Mouse (Mus musculus): ENCODE measurements around the gene Cenpa.

Gene Cenpa

DNA sequence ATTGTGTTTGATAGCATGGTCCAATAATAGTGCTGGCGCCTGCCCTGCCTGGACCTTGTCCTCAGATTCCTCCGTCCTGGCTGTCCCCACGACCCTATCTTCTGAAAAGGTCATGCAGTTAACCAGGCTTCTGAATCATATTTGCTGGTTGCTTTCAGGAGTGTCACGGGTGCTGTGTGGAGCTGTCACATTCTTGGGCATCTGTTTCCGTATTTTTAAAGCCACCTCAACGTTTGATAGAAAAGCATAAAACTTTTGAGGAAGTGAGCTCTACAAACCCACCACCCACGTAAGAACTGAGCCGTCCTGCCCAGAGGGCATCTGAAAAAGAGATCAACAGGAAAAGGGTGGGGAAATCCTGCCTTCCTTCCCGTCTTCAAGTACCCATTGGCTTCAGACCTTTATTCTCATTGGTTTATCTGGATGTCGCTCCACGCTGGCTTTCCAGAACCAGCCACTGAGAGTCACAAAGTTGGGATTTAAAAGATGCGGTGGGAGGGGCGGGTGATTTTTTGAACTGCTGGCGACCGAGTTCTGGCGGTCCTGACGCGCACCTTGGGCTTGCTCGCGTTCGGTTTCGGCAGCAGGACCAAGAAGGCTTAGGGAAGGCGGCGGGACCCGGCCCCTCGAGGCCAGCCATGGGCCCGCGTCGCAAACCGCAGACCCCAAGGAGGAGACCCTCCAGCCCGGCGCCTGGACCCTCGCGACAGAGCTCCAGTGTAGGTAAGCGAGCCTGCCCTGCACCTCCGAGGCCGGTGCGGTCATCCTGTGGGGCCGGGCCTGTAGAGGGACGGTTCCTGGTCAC is at the start of gene Cenpa:
Cenpa (plus strand) TSS at position 387 of the 805 bp plus-strand sequence.
- peak; percentile 99 for DNase-seq (ENCODE audit: low read depth)

GRCm38 (mm10) chr5:30617357-30617756 is 49.2 kb upstream of the Cenpa start:
- no peak for DNase-seq (ENCODE audit: low read depth)

DNA sequence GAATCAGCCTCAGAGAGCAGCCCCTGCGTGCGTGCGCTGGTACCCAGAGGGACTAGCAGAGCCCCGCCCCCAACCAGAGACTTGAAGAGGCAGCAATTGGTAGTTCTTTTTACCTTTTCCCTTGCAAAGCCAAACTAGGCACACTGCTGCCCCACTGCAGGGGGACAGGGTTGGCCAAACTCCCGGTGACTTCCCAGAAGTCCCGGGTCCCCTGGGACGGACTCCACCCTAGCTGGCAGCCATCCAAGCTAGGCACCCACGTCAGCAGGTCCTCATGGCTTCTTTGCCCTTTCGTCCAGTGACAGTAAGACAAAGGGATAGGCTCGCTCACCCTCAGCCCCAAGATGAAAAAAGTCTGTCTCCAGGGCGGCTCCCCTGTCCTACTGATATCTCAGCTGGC is 48.7 kb upstream of the Cenpa start:
- no peak for DNase-seq (ENCODE audit: low read depth)

GRCm38 (mm10) chr5:30618376-30619003 is 48.1 kb upstream of the Cenpa start:
- DNase-seq (ENCODE audit: low read depth) = no peak

DNA sequence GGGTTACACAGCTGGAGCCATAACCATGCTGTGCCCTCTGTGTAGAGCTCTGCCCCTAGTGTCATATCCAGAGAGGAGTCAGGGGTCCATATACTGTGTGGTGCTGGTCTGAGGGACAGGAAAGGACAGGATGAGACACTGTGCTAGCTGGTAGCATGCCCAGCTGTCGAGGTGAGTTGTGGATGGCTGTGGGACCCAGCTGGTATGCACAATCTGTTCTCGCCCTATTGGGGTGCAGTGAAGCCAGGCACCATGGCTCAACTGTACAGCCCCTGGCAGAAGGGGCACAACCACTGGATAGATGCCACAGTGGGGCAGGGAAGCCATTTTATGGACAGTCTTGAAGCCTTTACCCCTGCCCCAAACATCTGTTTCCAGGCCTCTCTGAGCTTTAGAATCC is 47.4 kb upstream of the Cenpa start:
- DNase-seq (ENCODE audit: low read depth) = no peak

GRCm38 (mm10) chr5:30620567-30620966 is 46.0 kb upstream of the Cenpa start:
- no peak for DNase-seq (ENCODE audit: low read depth)

- no peak for DNase-seq (ENCODE audit: low read depth)
Measured at GRCm38 (mm10) chr5:30621211-30621790, 45.3 kb upstream of the Cenpa start.

GRCm38 (mm10) chr5:30621844-30622176 is 44.8 kb upstream of the Cenpa start:
- no peak for DNase-seq (ENCODE audit: low read depth)

DNA sequence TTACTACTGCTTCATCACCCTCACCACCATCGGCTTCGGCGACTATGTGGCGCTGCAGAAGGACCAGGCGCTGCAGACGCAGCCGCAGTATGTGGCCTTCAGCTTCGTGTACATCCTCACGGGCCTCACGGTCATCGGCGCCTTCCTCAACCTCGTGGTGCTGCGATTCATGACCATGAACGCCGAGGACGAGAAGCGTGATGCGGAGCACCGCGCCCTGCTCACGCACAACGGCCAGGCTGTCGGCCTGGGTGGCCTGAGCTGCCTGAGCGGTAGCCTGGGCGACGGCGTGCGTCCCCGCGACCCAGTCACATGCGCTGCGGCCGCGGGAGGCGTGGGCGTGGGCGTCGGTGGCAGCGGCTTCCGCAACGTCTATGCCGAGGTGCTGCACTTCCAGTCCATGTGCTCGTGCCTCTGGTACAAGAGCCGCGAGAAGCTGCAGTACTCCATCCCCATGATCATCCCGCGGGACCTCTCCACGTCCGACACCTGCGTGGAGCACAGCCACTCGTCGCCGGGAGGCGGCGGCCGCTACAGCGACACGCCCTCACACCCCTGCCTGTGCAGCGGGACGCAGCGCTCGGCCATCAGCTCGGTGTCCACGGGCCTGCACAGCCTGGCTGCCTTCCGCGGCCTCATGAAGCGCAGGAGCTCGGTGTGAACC is 44.3 kb upstream of the Cenpa start:
- no peak for DNase-seq (ENCODE audit: low read depth)

GRCm38 (mm10) chr5:30622841-30623185 is 43.8 kb upstream of the Cenpa start:
- DNase-seq (ENCODE audit: low read depth) = no peak

GRCm38 (mm10) chr5:30623380-30623779 is 43.2 kb upstream of the Cenpa start:
- DNase-seq (ENCODE audit: low read depth) = no peak

DNA sequence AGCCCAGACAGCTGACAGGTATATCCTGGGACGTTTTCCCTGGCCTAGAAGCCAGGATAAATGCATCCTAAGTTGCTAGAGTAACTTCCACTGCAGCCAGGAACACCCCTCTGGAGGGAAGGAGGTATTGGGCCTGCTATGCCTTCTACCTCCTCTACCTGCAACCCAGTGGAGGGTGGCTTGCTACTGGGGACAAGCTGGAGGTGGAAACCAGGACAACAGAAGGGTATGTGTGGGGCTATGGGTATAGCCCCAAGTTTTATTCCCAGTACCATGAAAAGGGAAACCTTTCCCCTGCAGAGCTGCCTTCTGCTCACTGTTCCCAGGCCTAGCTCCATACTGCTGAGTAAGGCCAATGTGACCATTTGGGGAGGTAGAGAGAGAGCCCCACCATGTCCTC is 42.3 kb upstream of the Cenpa start:
- no peak for DNase-seq (ENCODE audit: low read depth)

DNA sequence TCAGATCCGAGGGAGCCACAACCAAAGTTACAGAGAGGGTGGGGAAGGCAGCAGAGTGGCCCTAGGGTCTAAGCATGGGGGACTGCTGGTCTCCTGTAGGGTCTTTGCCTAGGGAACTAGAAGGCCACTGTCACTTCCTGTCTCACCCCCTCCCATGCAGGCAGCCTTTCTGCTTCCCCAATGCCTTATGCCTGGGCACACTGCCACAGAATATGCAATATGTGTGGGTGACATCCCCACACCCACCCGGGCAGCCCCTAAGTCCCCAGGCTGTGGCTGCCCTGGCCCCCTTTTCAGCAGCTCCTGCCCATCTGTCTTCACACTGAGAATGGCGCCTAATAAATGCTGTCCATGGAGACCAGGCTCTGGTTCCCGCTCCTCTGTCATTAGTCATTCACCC is 41.7 kb upstream of the Cenpa start:
- no peak for DNase-seq (ENCODE audit: low read depth)

- DNase-seq (ENCODE audit: low read depth) = no peak
Measured at GRCm38 (mm10) chr5:30625379-30625778, 41.2 kb upstream of the Cenpa start.

DNA sequence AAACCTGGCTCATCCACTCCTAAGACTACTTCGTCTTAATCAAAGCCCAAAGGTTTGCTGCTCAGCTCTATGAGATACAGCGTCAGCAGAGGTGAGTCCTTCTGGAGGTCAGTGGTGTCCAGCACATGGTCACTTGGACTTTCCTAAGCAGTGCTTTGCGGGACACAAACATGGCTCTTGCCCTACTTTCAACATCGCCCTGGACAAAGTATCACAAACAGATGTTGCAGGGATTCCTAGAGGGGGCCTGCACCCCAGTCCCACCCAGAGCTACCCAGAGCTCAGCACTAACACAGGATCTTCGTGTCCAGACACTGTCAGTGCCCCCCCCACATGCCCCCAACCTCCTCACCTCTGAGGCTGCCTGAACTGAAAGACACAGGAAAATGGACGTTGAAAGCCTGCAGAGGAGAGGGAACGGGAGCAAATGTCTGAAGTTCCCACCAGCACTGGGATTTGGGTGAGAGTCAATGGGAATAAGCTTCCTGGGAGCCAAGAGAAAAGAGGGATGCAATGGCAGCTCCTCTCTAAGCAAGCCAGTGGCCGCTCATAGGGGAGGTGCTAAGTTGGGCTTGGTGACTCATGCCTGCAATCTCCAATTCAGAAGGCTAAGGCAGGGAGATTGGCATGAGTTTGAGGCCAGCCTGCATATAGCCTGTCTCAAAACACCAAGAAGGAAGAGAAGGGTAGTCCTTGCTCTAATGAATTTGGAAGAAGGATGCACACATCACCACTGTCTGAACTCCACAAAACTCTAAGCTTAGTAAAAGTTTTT is 40.1 kb upstream of the Cenpa start:
- no peak for DNase-seq (ENCODE audit: low read depth)

DNA sequence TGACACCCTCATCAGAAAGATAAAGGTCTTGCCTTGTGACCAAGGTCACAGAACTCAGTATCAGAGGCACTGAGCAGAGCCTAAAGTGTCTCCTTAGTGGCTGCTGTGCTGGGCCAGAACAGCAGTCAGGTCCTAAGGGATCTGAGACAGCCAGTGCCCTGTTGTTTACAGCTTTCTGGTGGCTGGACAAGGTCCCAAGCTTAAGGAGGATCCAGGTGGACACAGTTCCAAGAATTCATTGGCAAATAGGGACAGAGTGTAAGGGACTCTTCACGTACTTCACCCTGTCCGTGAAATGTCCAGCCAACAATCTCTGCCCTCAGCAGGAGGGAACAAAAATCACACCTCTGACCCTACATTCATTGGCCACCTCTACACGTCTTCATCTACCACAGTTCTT is 38.1 kb upstream of the Cenpa start:
- DNase-seq (ENCODE audit: low read depth) = no peak

- DNase-seq (ENCODE audit: low read depth) = no peak
Measured at GRCm38 (mm10) chr5:30630401-30630800, 36.2 kb upstream of the Cenpa start.

DNA sequence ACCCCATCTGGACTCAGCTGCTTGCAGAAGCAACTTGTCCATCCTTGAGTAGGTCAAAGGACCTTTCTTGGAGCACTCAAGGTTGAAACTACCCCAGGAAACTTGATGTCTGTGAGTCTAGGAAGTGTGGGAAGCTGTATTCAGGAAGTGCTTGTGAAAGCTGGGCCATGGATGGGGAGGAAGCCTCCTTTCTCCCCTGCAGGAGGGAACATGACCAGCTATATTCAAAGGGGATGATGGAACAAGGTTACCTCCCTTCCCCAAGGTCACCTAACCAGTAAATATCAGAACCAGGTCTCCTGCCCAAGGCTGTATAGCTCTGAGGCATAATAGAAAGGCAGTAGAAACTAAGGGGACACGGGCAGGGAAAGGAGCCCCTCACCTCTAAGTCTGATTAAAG is 34.4 kb upstream of the Cenpa start:
- DNase-seq (ENCODE audit: low read depth) = no peak

DNA sequence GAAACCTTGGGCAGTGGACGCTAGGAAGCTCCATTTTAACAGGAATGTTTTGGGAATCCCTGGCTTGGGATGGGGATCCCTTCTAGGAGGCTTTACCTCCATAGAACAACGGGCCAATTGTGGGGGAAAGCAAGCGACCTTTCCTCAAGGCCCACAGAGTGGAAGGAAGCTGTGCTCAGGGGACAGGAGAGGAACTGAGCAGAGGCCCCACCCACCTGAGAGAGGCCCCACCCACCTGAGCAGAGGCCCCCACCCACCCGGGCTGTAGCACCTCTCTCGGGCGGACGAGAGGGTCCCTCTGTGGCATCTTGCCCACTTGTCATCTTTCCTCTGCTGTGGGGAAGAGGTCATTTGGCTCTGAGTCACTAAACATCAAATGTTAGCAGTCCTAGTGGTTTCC is 29.6 kb upstream of the Cenpa start:
- DNase-seq (ENCODE audit: low read depth) = no peak

GRCm38 (mm10) chr5:30638041-30638440 is 28.5 kb upstream of the Cenpa start:
- DNase-seq (ENCODE audit: low read depth) = peak; percentile 82

DNA sequence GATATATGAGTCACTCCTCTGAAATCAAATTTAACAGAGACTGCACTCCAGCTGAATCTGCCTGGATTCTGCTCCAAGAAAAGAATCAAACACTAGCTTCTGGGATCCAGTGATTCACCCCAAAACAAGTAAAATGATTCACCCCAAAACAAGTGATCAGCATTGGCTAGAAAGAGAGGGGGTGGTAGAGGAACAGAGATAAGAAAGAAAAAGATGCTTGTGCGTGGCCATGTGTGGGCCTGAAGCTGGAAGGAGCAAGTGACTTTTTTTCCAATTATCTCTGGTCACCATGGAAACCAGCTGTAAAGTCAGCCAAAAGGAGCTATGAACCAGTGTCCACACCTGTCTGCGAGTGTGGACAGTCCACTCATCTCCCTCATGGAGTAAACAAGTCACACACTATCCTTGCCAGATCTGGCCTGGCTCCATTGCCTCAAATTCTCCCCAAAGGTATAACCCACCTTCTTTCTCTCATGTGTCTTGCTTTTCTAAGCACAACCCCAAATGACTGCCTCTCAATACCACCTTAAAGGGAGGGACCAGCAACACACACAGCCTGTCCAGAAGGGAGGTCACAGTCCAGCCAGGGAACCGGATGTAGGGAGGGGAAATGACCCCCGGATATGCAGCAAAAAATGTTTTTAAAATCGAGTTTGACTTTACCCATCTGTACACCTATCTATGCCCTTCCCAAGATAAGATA is 22.9 kb upstream of the Cenpa start:
- DNase-seq (ENCODE audit: low read depth) = no peak

GRCm38 (mm10) chr5:30646036-30646435 is 20.5 kb upstream of the Cenpa start:
- DNase-seq (ENCODE audit: low read depth) = no peak

Measured in 416B (cell line).